Mouse (Mus musculus): ENCODE results near the gene Hoxc6.

Gene Hoxc6

DNA sequence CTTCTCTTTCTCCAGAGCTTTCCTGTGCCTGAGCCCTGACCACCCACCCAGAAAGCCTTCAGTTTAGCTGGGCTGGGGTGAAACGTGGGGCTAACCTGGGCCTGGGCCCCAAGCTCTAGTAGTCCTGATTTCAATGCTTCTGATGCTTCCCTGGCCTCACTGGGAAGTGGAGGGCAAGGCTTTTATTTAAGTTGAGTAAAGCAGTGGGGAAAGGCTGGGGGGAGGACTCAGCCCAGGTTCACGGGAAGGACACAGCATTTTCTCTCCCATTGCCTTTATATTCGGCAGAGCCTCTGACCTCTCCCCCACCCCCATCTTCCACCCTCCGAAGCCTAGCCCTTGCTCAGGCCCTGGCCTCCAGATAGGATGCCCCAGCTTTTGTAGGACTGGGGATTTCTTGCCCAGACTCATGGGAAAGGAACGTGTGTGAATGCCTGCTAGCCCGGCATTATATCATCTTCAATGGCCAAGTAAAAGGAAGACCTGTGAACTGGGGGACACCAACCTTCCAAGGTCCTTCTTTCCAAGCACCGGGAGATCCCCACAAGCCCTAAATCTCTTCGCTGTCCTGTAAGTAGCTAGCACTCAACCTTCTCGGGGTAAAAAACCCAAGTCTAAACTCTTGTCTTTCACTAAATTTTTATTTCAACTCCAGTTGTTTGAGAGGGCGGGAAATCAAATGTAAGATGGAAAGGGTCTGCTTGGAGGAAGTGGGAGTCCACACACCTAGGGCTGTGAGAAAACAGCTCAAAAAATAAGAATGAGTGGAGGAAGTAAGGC, 40.8 kb downstream of the Hoxc6 start:
- DNase-seq (ENCODE audit: low spot score in 2 of 2), result no peak

DNA sequence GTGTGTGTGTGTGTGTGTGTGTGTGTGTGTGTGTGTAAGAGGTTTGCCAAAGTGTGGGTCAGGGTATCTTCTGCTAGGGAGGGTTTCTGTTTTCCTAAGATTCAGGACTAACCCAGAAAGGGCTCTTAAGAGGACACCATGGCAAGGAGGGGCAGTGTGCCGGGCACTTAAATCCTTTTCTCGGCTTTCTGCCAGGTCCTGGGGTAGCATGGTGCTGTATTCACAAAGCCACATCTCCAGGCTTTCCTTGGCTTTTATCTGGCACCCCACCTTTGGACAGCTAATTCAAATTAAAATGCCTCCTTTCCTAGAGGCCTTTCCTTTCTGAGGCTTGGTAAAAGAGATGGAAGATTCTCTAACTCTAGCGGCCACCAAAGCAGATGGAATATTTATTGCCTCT, 41.6 kb downstream of the Hoxc6 start:
- no peak for DNase-seq (ENCODE audit: low spot score in 2 of 2)

DNA sequence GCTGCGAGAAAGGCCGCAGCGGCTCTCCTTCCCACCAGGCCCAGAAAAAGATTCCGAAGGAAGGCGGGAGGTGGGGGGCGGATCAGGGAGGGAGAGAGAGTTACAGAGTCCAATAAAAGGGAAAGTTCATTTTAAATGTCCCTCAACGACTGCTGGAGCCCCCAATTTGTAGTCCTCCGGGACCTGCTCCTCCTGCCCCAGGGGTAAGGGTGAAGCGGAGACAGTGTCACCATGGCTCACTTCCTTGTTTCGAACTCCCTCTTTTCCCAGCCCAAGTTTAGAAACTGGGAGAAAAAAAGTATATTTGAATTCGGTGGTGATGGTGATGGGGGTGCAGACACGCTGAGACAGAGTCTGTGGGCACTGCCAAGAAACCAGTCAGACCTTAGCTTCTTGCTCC, 42.5 kb downstream of the Hoxc6 start:
- no peak for DNase-seq (ENCODE audit: low spot score in 2 of 2)

DNA sequence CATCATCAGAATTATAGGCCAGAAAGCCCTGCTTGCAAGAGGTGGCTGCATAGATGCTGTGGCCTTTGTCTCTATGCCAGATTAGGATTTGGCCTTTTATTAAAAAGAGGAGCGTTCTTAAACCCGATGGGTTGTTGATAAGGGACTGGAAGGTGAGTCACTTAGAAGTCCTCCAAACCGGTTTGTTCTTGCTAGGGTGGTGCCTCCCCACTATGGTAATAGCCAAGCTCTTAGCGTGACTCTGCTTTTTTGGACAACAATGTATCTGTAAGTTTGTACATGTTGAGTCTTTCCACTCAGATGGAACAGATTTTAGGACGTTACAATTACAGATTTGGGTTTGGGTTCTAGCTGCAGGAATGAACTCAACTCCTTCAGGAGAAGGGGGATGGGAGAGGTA, 43.6 kb downstream of the Hoxc6 start:
- no peak for DNase-seq (ENCODE audit: low spot score in 2 of 2)

DNA sequence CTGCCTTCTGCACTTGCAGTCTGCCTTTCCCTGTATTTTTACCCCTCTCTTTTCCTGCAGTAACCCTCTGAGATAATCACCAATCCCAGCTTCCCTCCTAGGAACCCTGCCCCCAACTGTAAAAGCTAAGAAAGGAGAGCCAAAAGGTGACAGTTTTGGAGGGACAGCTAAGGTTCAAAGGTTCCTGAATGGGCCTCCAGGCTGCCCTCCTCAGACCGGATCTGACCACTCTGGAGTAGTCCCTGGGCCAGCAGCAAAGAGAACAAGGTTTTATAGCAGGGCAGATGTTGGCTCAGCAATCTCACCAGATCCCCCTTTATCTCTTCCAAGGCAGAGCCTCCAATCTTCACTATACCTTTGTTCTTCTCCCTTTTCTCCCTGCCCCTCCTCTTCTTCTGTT, 44.2 kb downstream of the Hoxc6 start:
- no peak for DNase-seq (ENCODE audit: low spot score in 2 of 2)

DNA sequence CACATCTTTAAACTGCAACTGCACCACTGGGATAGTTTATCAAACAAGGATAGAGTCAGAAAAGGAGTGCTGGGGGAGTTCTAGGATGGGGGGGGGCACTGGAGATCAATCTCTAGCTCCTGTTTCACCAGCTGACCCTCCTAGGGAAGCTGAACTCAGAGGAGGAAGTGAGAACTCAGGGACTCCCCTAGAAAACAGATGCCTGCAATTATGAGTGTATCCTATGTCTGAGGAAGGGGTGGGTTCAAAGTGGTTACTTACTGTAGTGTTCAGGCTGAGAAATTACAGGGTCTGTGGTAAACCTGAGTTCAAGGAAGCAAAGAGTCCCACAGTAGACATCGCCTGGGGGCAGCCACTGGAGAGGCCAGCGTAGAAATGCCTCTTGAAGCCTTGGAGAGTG, 53.6 kb downstream of the Hoxc6 start:
- DNase-seq (ENCODE audit: low spot score in 2 of 2), result no peak

DNA sequence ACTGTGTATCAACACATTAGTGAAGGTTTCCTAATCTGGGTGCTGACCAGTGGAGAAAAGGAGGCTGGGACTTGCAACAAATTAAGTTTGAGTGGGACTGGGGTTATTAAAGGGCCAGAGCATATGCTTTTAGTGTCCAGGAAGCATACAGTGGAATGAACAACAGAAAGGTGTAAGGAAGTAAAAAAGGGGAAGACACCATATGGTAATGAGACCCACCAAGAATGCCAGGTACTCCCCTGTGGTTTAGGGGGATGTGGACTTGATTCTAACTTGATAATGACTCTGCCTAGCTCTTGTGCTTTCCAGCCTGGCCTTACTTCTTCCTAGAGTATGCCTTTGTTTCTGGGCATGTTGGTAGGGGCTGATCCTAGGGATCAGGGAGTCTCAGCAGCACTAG, 55.2 kb downstream of the Hoxc6 start:
- DNase-seq (ENCODE audit: low spot score in 2 of 2), result no peak

DNA sequence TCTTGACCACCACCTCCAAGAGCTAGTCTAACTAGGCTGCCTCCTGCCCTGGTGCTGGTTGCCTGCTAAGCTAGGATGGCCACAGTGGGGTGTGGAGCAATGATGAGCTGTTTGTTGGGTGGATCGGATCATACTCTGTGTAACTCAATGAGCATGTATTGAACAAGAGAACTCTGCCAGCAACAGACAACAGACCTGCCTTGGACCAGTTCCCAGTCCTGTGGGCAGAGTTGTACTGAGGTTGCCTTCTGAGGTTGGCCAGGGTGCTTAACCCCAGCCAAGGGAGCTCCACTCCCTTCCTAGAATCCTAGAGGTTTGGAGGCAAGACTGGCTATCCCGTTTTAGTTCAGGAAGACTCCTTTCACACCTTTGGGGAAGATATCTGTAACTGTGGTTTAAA, 58.3 kb downstream of the Hoxc6 start:
- DNase-seq (ENCODE audit: low spot score in 2 of 2), result no peak

DNA sequence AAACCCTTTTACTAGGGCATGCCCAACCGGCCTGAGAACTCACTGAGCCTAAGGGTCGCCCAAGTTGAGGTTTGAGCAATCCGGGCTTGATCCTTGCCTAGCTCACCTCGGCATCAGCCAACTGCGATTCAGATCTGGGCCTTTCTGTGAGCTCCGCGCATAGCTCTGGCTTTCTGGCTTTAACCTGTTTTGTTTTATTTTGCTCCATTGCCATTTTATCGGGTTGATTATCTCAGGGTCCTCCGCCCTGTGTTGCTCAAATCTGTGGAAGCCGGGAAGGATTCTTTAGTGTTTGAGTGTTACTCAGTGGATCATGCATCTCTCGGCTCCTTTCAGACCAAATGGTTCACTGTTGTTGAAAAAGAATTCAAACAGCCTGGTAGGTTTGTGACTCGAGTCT, 60.7 kb downstream of the Hoxc6 start:
- no peak for DNase-seq (ENCODE audit: low spot score in 2 of 2)

DNA sequence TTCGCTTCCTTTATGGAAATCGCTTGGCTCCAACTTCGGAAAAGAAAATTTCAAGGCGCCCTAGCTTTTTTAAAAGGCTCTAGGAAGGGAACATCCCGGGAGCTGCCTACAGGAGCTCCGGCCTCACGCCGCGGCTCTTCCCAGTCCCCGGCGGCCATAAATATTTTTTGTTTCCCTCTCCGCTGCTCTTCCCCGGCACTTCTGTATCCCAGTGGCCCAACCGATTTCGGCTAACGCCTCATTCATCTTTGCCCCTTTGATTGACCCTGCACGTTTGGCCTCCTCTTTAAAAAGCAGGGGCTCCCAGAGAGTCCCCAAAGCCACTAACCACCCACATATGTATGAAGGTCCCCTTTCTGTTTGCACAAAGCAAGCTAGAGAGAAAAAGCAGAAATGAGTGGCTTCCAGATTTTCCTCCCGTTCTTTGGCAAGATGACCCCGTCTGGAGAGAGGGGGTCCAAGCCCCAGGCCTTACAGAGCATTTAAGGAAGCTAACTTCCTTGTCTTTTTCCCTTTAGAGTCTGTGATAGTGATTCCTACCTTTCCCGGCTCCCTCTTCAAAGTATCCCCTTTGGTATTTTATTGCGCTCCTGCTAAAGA, 61.4 kb downstream of the Hoxc6 start:
- no peak for DNase-seq (ENCODE audit: low spot score in 2 of 2)

DNA sequence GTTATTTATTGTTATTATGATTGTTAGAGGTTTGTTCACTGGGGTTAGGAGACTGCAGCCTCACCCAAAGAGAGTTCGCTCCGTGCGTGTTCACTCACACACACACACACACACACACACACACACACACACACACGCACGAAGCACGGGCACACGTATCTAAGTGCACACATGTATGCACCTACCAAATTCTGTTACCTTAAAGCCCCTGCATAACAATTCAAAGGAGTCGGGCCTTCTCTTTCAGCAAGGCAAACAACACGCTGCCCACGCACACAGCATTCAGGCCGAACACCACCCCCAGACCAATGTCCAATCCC, 61.9 kb downstream of the Hoxc6 start:
- DNase-seq (ENCODE audit: low spot score in 2 of 2), result no peak

DNA sequence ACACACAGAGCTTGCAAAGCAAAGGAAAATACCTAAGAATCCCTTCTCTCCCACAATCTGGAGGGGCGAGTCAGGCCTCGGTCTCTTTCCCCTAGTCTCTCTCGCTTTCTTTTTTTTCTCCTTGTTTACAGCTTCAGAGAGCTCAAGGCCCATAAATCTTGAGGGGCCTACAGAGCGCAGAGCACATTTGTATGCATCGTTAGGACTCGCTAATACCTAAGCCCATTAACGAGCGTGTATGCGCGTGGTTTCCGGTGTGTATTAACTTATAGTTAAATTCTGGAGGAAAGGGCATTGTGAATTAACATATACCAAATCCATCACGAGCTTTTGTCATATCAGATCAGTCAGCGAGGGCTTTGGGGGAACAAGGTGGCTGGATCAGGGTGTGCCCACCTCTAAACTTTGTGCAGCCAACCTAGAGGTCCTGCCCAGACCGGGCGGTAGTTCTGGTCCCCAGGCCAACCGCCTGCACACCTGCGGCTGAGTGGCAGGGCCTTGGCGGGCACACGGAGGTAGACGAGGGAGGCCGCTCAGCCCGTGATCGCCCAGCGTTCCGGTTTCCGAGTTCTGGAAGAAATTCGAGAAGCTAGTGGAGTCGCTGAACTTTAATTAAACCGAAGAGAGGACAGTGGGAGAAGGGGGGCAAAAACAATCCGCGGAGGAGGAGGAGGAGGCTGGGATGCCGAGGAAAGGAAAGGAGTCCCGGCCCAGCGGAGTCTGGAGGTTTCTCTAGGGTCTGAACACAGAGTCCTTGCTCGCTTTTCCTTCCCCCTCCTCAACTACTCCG, 62.5 kb downstream of the Hoxc6 start:
- DNase-seq (ENCODE audit: low spot score in 2 of 2), result no peak

DNA sequence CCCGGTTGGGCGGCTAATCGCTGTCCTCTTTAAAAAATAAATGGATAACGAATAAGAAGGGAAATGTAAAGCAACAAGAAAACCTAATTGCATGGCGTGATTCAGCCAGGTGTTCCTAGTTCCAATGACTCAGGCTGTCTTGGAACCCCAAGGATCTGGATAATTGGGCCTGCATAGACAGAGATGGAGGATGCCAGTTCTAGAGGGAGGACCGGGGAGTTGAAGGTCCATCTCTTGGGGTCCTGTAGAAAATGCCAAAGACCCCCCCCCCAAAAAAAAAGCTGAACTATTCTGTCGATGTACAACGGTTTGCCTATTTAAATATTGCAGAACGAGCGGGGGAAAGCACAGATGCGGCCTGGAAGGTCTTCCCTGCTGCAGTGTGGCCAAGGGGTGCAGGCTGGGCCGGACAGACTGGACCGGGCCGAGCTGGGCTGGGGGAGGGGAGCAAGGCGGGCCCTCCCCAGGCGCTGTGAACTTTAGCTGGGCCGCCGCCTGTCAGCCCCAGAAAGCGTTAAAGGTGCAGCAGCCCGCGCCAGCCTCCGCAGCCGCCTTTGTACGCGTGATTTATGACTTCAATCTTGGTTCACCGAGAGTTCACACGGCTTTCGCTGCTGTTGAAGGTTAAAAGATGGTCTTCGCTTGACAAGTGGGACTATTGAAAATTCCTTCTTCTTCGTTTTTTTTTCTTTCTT, 63.2 kb downstream of the Hoxc6 start:
- no peak for DNase-seq (ENCODE audit: low spot score in 2 of 2)
